Mouse (Mus musculus) lung, adult 2 months (tissue): ENCODE measurements at regions not wholly inside any gene's neighbourhood (a gene's known extent, or its start where the extent isn't known, plus 50 kb on each side); places are given as distances from the start of the nearest gene placed in this dataset.

Source experiments
- CTCF ChIP-seq: fragments of 200-500 bp; IDR thresholded peaks from 2 replicates; pipeline ENCODE4 v1.5.1; 2011; ENCODE audit warnings: mild to moderate bottlenecking, low read length, control low read depth; ENCODE audit not compliant: insufficient read depth
- POLR2A ChIP-seq: fragments of 200-500 bp; IDR thresholded peaks from 2 replicates; pipeline ENCODE4 v1.6.1; 2011; ENCODE audit warnings: low read depth, mild to moderate bottlenecking, control low read depth, low read length, borderline replicate concordance; ENCODE audit errors: extremely low read depth

- TF ChIP-seq CTCF (no peak), POLR2A (no peak)
Measured at GRCm38 (mm10) chr3:57950431-57951331, 102.8 kb upstream of the Pfn2 start.
